Mouse (Mus musculus) ES-E14 (cell line): ENCODE results near the gene Nav3.

Source experiments
- CHD2 ChIP-seq: IDR thresholded peaks from 2 replicates; pipeline ENCODE4 v1.6.1; 2014; ENCODE audit warnings: mild to moderate bottlenecking, low read depth, low read length, inconsistent platforms
- HCFC1 ChIP-seq: IDR thresholded peaks from 2 replicates; pipeline ENCODE4 v1.6.1; 2012; ENCODE audit warnings: low read length, inconsistent platforms, borderline replicate concordance; ENCODE audit not compliant: insufficient read depth
- ZNF384 ChIP-seq: IDR thresholded peaks from 2 replicates; pipeline ENCODE4 v1.6.1; 2012; ENCODE audit warnings: low read depth, low read length, inconsistent platforms

DNA sequence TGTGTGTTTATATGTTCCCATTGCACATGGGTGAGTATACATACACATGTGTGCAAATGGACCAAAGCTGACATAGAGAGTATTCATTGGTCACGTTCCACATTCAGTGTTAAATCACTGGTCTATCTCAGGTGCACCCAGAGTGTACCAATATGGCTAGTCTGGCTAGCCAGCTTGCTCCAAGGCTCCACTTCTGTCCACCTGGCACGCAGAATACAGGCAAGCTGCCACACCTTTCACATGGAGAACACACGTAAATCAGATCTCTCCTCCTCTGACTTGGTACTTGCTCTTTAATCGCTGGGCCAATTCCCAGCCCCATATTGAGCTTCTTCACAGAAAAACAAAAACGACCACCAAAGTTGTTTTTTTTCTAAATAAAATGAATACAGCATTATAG, 150.4 kb downstream of the Nav3 start:
- TF ChIP-seq CHD2 (no peak), ZNF384 (no peak), HCFC1 (no peak)
